In the genomic region with DNA sequence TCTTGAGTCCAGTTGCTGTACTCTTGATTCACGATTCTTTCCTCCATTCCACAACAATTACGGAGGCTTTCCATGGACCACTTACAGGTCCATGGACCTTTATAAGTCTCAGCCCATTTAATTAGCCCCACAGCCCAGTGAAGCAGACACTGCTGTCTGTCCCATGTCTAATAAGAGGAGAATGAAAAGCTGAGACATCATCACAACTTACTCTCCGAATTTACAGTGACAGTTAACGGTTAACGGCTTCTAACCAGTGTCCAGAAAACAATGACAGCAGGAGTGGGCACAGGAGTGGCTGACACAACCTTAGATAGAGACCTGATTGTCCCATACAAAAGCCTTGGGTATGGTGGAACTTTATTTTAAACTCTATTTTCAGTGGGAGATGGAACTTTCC, we compare ENCODE assay signal across 34 mouse cellular contexts.
"Had no signal": no experiment of that assay in that cellular context is flagged by ENCODE, and none has a peak within 500 bp of the region (broad histone marks: within the 10 kb centered on the region; RNA-seq: fewer than 3 reads in every experiment).

No protein-coding gene starts in this region.

- H3K9me3 ChIP-seq: heart, embryonic 10.5 days; heart, embryonic 12.5 days; heart, embryonic 13.5 days; heart, embryonic 15.5 days; hindbrain, embryonic 10.5 days; hindbrain, embryonic 12.5 days; hindbrain, embryonic 13.5 days; hindbrain, embryonic 15.5 days; intestine, embryonic 15.5 days; kidney, embryonic 15.5 days had no signal

- H3K27me3 ChIP-seq: heart, embryonic 12.5 days; heart, embryonic 13.5 days; heart, embryonic 15.5 days; hindbrain, embryonic 12.5 days; hindbrain, embryonic 13.5 days; hindbrain, embryonic 15.5 days; intestine, embryonic 15.5 days; kidney, embryonic 15.5 days had no signal

- H3K27ac ChIP-seq: heart, embryonic 10.5 days; heart, embryonic 13.5 days; heart, embryonic 15.5 days; hindbrain, embryonic 10.5 days; hindbrain, embryonic 12.5 days; hindbrain, embryonic 13.5 days; hindbrain, embryonic 14.5 days; hindbrain, embryonic 15.5 days; hindbrain, postnatal 0 days; intestine, embryonic 15.5 days; kidney, embryonic 15.5 days; kidney, postnatal 0 days; layer of hippocampus, adult 2 months had no signal

- ATAC-seq: hindbrain, postnatal 0 days; inflammation-experienced regulatory T-cells, adult 6 months; intestine, embryonic 15.5 days; intestine, embryonic 16.5 days; intestine, postnatal 0 days had no signal

- H3K9ac ChIP-seq: heart, embryonic 12.5 days; heart, embryonic 13.5 days; heart, embryonic 15.5 days; hindbrain, embryonic 12.5 days; hindbrain, embryonic 13.5 days; hindbrain, embryonic 14.5 days; hindbrain, embryonic 15.5 days; intestine, embryonic 15.5 days; kidney, embryonic 15.5 days had no signal

- H3K4me2 ChIP-seq: heart, embryonic 11.5 days; heart, embryonic 12.5 days; heart, embryonic 13.5 days; heart, embryonic 15.5 days; hindbrain, embryonic 12.5 days; hindbrain, embryonic 13.5 days; hindbrain, embryonic 14.5 days; hindbrain, embryonic 15.5 days; intestine, embryonic 15.5 days; kidney, embryonic 15.5 days had no signal

- DNase-seq: heart, postnatal 10 days; heart, postnatal 14 days; heart, postnatal 36 days; heart, postnatal 4 days; kidney, adult 11 months; kidney, adult 18-20 months; kidney, adult 2 months; kidney, adult 8-10 months; kidney, adult 9 months; kidney, postnatal 10 days; kidney, postnatal 14 days; kidney, postnatal 25 days; kidney, postnatal 36 days; kidney, postnatal 4 days; layer of hippocampus, adult 9-11 months; layer of hippocampus, postnatal 36 days had no signal

- H3K36me3 ChIP-seq: heart, embryonic 10.5 days; heart, embryonic 12.5 days; heart, embryonic 13.5 days; heart, embryonic 15.5 days; hindbrain, embryonic 10.5 days; hindbrain, embryonic 12.5 days; hindbrain, embryonic 13.5 days; hindbrain, embryonic 15.5 days; intestine, embryonic 15.5 days; kidney, embryonic 15.5 days had no signal

- H3K4me3 ChIP-seq: heart, embryonic 10.5 days; heart, embryonic 12.5 days; heart, embryonic 13.5 days; heart, embryonic 15.5 days; hindbrain, embryonic 10.5 days; hindbrain, embryonic 12.5 days; hindbrain, embryonic 13.5 days; hindbrain, embryonic 15.5 days; intestine, embryonic 15.5 days; kidney, embryonic 15.5 days; layer of hippocampus, adult 2 months had no signal

- H3K4me1 ChIP-seq: heart, embryonic 10.5 days; heart, embryonic 12.5 days; heart, embryonic 13.5 days; heart, embryonic 15.5 days; hindbrain, embryonic 10.5 days; hindbrain, embryonic 12.5 days; hindbrain, embryonic 13.5 days; hindbrain, embryonic 15.5 days; intestine, embryonic 15.5 days; kidney, embryonic 15.5 days had no signal
